Mouse (Mus musculus) MEL (cell line): Measurements from ENCODE around the gene Gm21985. TPM values are rescaled to one million over a fixed set of nuclear protein-coding genes. Genes with fewer than 3 reads are reported as not detected.

Experiments used
- DNase-seq: peaks from one replicate; pipeline ENCODE4 v3.0.0; 2011; ENCODE audit warnings: low read depth, low spot score
- H3K27ac ChIP-seq: 2 replicates; pipeline ENCODE4 v1.5.1; 2012; ENCODE audit warnings: low read depth, mild to moderate bottlenecking, control low read depth, low read length, moderate library complexity; ENCODE audit not compliant: control insufficient read depth
- H3K27me3 ChIP-seq, 2 experiments: fragments of 150-350 bp in 1 of 2; sonication (generic) in 1 of 2; 2 replicates each; pipeline ENCODE4 v1.6.1; 2012; ENCODE audit warnings: low read length in 2 of 2, mild to moderate bottlenecking in 2 of 2, improper control_type of control experiment in 1 of 2, moderate library complexity in 1 of 2; ENCODE audit not compliant: insufficient read depth in 2 of 2, control insufficient read depth in 1 of 2
- H3K36me3 ChIP-seq, 2 experiments: 2 replicates each; pipeline ENCODE4 v1.6.1; 2012 to 2014; ENCODE audit warnings: low read length in 2 of 2, improper control_type of control experiment in 1 of 2, inconsistent platforms in 1 of 2, mild to moderate bottlenecking in 1 of 2; ENCODE audit not compliant: insufficient read depth in 2 of 2, control insufficient read depth in 1 of 2
- H3K4me1 ChIP-seq, 2 experiments: fragments of 150-350 bp in 1 of 2; sonication (generic) in 1 of 2; 2 replicates each; pipeline ENCODE4 v1.6.1; 2012; ENCODE audit warnings: low read length in 2 of 2, improper control_type of control experiment in 1 of 2, mild to moderate bottlenecking in 1 of 2; ENCODE audit not compliant: insufficient read depth in 2 of 2, control insufficient read depth in 1 of 2
- H3K4me3 ChIP-seq, 2 experiments: fragments of 150-350 bp in 1 of 2; sonication (generic) in 1 of 2; 2 replicates each; pipeline ENCODE4 v1.5.1; 2012; ENCODE audit warnings: low read depth in 2 of 2, low read length in 2 of 2, mild to moderate bottlenecking in 2 of 2, moderate library complexity in 2 of 2, control low read depth in 1 of 2, improper control_type of control experiment in 1 of 2; ENCODE audit not compliant: control insufficient read depth in 1 of 2, insufficient read depth in 1 of 2
- H3K79me2 ChIP-seq: 2 replicates; pipeline ENCODE4 v1.6.1; 2012; ENCODE audit warnings: mild to moderate bottlenecking, low read length, moderate library complexity; ENCODE audit not compliant: control insufficient read depth, poor library complexity, insufficient read depth
- H3K9ac ChIP-seq: 2 replicates; pipeline ENCODE4 v1.6.1; 2012; ENCODE audit warnings: low read depth, mild to moderate bottlenecking, control low read depth, low read length, moderate library complexity; ENCODE audit not compliant: control insufficient read depth, poor library complexity, severe bottlenecking
- H3K9me3 ChIP-seq: fragments of 150-350 bp; sonication (generic); replicated peaks from 2 replicates; pipeline ENCODE4 v1.6.1; 2012; ENCODE audit warnings: mild to moderate bottlenecking, low read length, improper control_type of control experiment, moderate library complexity; ENCODE audit not compliant: insufficient read depth
- BHLHE40 ChIP-seq: IDR thresholded peaks from 2 replicates; pipeline ENCODE4 v1.6.1; 2012; ENCODE audit warnings: low read depth, mild to moderate bottlenecking, inconsistent platforms, low read length, improper control_type of control experiment, borderline replicate concordance
- CHD1 ChIP-seq: IDR thresholded peaks from 2 replicates; pipeline ENCODE4 v1.6.1; 2012; ENCODE audit warnings: low read depth, mild to moderate bottlenecking, inconsistent platforms, low read length, improper control_type of control experiment
- CHD2 ChIP-seq: IDR thresholded peaks from 2 replicates; pipeline ENCODE4 v1.6.1; 2011; ENCODE audit warnings: low read length, improper control_type of control experiment
- CTCF ChIP-seq, 3 experiments: IDR thresholded peaks in 2 of 3; conservative IDR thresholded peaks in 1 of 3; 2 replicates each; pipeline ENCODE4 v1.5.1; 2011 to 2012; ENCODE audit warnings: low read length in 3 of 3, low read depth in 2 of 3, mild to moderate bottlenecking in 2 of 3, improper control_type of control experiment in 1 of 3, inconsistent platforms in 1 of 3, mixed read lengths in 1 of 3, moderate library complexity in 1 of 3; ENCODE audit not compliant: control insufficient read depth in 1 of 3, insufficient read depth in 1 of 3, poor library complexity in 1 of 3, severe bottlenecking in 1 of 3
- ELF1 ChIP-seq: IDR thresholded peaks from 2 replicates; pipeline ENCODE4 v1.6.1; 2014; ENCODE audit warnings: low read depth, mild to moderate bottlenecking, inconsistent platforms, low read length, improper control_type of control experiment, moderate library complexity
- EP300 ChIP-seq, 2 experiments: IDR thresholded peaks; 2 replicates each; pipeline ENCODE4 v1.6.1; 2011; ENCODE audit warnings: improper control_type of control experiment in 2 of 2, low read length in 2 of 2, low read depth in 1 of 2, mild to moderate bottlenecking in 1 of 2
- ETS1 ChIP-seq: IDR thresholded peaks from 2 replicates; pipeline ENCODE4 v1.6.1; 2012; ENCODE audit warnings: low read depth, mild to moderate bottlenecking, inconsistent platforms, low read length, improper control_type of control experiment, moderate library complexity
- HCFC1 ChIP-seq: IDR thresholded peaks from 2 replicates; pipeline ENCODE4 v1.6.1; 2012; ENCODE audit warnings: low read depth, mild to moderate bottlenecking, inconsistent platforms, low read length, improper control_type of control experiment, moderate library complexity
- JUND ChIP-seq: IDR thresholded peaks from 2 replicates; pipeline ENCODE4 v1.6.1; 2011; ENCODE audit warnings: low read depth, mild to moderate bottlenecking, improper control_type of control experiment, low read length
- KAT2A ChIP-seq: conservative IDR thresholded peaks from 2 replicates; pipeline ENCODE4 v1.6.1; 2012; ENCODE audit warnings: low read depth, low read length, improper control_type of control experiment, inconsistent platforms
- MAFK ChIP-seq: IDR thresholded peaks from 2 replicates; pipeline ENCODE4 v1.6.1; 2011; ENCODE audit warnings: low read depth, mild to moderate bottlenecking, low read length, improper control_type of control experiment, borderline replicate concordance
- MAX ChIP-seq: IDR thresholded peaks from 2 replicates; pipeline ENCODE4 v1.6.1; 2011; ENCODE audit warnings: low read length, improper control_type of control experiment
- MYB ChIP-seq: IDR thresholded peaks from 2 replicates; pipeline ENCODE4 v1.6.1; 2011; ENCODE audit warnings: mild to moderate bottlenecking, low read depth, low read length, improper control_type of control experiment
- MYC ChIP-seq: IDR thresholded peaks from 2 replicates; pipeline ENCODE4 v1.6.1; 2011; ENCODE audit warnings: low read depth, mild to moderate bottlenecking, low read length, improper control_type of control experiment, moderate library complexity
- NELFE ChIP-seq: IDR thresholded peaks from 2 replicates; pipeline ENCODE4 v1.6.1; 2011; ENCODE audit warnings: low read depth, low read length, improper control_type of control experiment
- NRF1 ChIP-seq: IDR thresholded peaks from 2 replicates; pipeline ENCODE4 v1.6.1; 2014; ENCODE audit warnings: low read depth, mild to moderate bottlenecking, inconsistent platforms, low read length, improper control_type of control experiment, moderate library complexity; ENCODE audit not compliant: poor library complexity, insufficient read depth, severe bottlenecking
- POLR2AphosphoS2 ChIP-seq: IDR thresholded peaks from 2 replicates; pipeline ENCODE4 v1.6.1; 2011; ENCODE audit warnings: low read length, improper control_type of control experiment
- POLR2AphosphoS5 ChIP-seq: IDR thresholded peaks from 2 replicates; pipeline ENCODE4 v1.6.1; 2012; ENCODE audit warnings: low read depth, borderline replicate concordance, mild to moderate bottlenecking, inconsistent platforms, low read length, moderate library complexity, mixed read lengths
- RAD21 ChIP-seq: IDR thresholded peaks from 2 replicates; pipeline ENCODE4 v1.6.1; 2011; ENCODE audit warnings: mild to moderate bottlenecking, low read depth, low read length, improper control_type of control experiment
- RCOR1 ChIP-seq: IDR thresholded peaks from 2 replicates; pipeline ENCODE4 v1.6.1; 2012; ENCODE audit warnings: low read depth, mild to moderate bottlenecking, inconsistent platforms, low read length, improper control_type of control experiment
- SIN3A ChIP-seq: IDR thresholded peaks from 2 replicates; pipeline ENCODE4 v1.6.1; 2012; ENCODE audit warnings: low read length, improper control_type of control experiment, inconsistent platforms
- TAL1 ChIP-seq: IDR thresholded peaks from 2 replicates; pipeline ENCODE4 v1.6.1; 2012; ENCODE audit warnings: mild to moderate bottlenecking, inconsistent platforms, low read length, moderate library complexity, mixed read lengths
- TBP ChIP-seq: IDR thresholded peaks from 2 replicates; pipeline ENCODE4 v1.8.0; 2011; ENCODE audit warnings: low read depth, low read length, improper control_type of control experiment
- TCF12 ChIP-seq: IDR thresholded peaks from 2 replicates; pipeline ENCODE4 v1.6.1; 2014; ENCODE audit warnings: low read depth, mild to moderate bottlenecking, inconsistent platforms, low read length, improper control_type of control experiment, moderate library complexity
- UBTF ChIP-seq: IDR thresholded peaks from 2 replicates; pipeline ENCODE4 v1.6.1; 2012; ENCODE audit warnings: low read depth, mild to moderate bottlenecking, inconsistent platforms, low read length, improper control_type of control experiment, moderate library complexity, borderline replicate concordance; ENCODE audit not compliant: insufficient read depth
- ZC3H11A ChIP-seq: IDR thresholded peaks from 2 replicates; pipeline ENCODE4 v1.6.1; 2012; ENCODE audit warnings: low read depth, mild to moderate bottlenecking, inconsistent platforms, low read length, improper control_type of control experiment
- ZKSCAN1 ChIP-seq: IDR thresholded peaks from 2 replicates; pipeline ENCODE4 v1.6.1; 2012; ENCODE audit warnings: low read depth, mild to moderate bottlenecking, inconsistent platforms, low read length, improper control_type of control experiment, moderate library complexity
- ZMIZ1 ChIP-seq: IDR thresholded peaks from 2 replicates; pipeline ENCODE4 v1.6.1; 2012; ENCODE audit warnings: low read depth, mild to moderate bottlenecking, inconsistent platforms, low read length, improper control_type of control experiment, moderate library complexity
- ZNF384 ChIP-seq: IDR thresholded peaks from 2 replicates; pipeline ENCODE4 v1.6.1; 2012; ENCODE audit warnings: low read depth, mild to moderate bottlenecking, inconsistent platforms, low read length, improper control_type of control experiment
- polyA plus RNA-seq, 2 experiments: library from polyadenylated mRNA; stranded (reverse) in 1 of 2; unstranded in 1 of 2; fragments of >175 nt in 1 of 2; fragments of >200 nt in 1 of 2; gene quantifications; 2 replicates each; pipeline versions ENCODE4 v1.2.1 to v1.2.4; 2012; ENCODE audit warnings: low replicate concordance in 2 of 2, low read depth in 1 of 2; ENCODE audit not compliant: insufficient read length in 2 of 2, insufficient read depth in 1 of 2, missing spikeins in 1 of 2
- total RNA-seq: library from RNA; depleted of rRNA; stranded (reverse); fragments of 300-350 nt; gene quantifications from 2 replicates; pipeline ENCODE4 v1.2.3, GENCODE M21; 2012

Gm21985 gene
- total and polyA plus RNA-seq, 3 experiments = 0.04 TPM; not detected in 2

DNA sequence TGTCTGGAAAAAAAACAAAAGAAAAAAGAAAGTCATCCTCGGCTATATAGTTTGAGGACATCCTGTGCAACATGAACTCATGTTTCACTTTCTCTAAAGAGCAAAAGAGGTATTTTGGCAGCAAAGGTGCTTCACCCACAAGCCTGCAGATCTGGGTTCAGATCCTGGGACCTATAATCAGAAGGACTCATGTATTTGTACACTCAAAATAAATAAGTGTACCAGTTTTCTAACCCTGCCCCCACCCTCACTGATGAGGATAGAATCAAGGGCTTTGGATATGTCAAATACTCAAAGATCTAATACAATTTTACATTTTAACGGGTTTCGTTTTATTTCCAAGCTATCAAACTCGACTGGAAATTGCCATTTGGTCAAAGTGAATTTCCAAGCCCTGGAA, 1.8 kb upstream of the Gm21985 start:
- Histone ChIP-seq H3K79me2 (peaks cover 35% of the 10 kb centered on the region), H3K9ac (no peak overlapping the region; the same call in 1 of the 2 replicates), H3K36me3 (peaks cover 3 to 22% of the 10 kb centered on the region in 2 experiments; a peak in 3 of 4 replicates), H3K4me3 (no peak overlapping the region), H3K27ac (no peak overlapping the region), H3K4me1 (peaks cover 10 to 14% of the 10 kb centered on the region in 2 experiments), H3K9me3 (no peaks in the 10 kb centered on the region), H3K27me3 (no peaks in the 10 kb centered on the region)
- TF ChIP-seq ZNF384 = 0 out of 2 replicates have a peak, but pooled peaks have one; percentile 12
- no peak for TF ChIP-seq NELFE
- DNase-seq = no peak

DNA sequence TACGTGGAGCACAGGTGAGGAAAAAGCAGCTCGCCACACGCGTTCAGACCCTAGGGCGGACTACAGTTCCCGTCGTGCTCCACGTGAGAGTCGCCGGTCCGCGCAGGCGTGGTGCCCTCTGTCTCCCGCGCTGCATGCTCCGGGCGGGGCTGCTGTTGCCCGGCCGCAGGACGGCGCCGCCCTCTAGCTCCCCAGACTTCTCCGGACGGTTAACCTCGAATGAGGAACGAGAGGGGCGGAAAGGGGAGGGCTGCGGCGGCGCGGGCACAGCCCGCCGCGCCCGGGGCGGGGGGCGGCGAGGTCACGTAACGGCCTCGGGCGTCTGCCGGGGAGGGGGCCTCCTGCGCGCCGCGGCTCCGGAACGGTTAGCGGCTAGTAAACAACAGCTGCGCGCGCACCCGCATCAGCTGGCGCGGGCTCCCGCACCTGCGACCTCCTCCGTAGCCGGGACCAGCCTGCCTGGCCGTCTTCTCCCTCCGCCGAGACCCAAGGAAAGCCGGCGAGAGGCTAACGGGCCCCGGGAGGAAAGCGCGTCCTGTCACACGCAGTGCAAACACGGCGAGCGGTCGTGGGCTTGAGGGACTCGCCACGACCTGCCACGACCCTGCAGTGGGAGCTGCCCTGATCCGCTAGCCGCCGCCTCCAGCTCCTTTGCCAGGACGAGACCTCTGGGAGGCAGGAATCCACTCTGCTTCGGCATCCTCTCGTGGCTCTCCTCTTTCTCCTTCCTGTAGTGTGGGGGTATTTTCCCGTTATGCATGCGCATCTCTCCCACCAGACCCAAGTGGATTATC, 469 bp upstream of the Gm21985 start, which contains the start of gene Slc12a6:
Gene Slc12a6, plus strand, starts transcription at position 378 of the 794 bp plus-strand sequence.
- Histone ChIP-seq H3K27ac (peak within 1 kb of the TSS; percentile 92), H3K36me3 (peaks cover 3 to 30% of the 10 kb centered on the region in 2 experiments; a peak in 3 of 4 replicates), H3K27me3 (no peaks in the 10 kb centered on the region), H3K9me3 (no peaks in the 10 kb centered on the region), H3K79me2 (peaks cover 38% of the 10 kb centered on the region), H3K4me3 (peak within 1 kb of the TSS; percentile 66 to 75), H3K4me1 (peaks cover 19% of the 10 kb centered on the region in 2 experiments), H3K9ac (peak within 1 kb of the TSS; percentile 75)
- peak; percentile 98 for DNase-seq
- TF ChIP-seq POLR2AphosphoS5 (no peak), ETS1 (peak; percentile 89), MYC (peak; percentile 94), KAT2A (peak; percentile 86; the same call in 1 of the 2 replicates), MAX (peak; percentile 86), TCF12 (peak; percentile 70; the same call in 1 of the 2 replicates), RAD21 (no peak), ZC3H11A (no peak), ZMIZ1 (peak; percentile 79; the same call in 1 of the 2 replicates), CHD2 (no peak), JUND (no peak), HCFC1 (peak; percentile 99), CHD1 (no peak), RCOR1 (peak; percentile 21; the same call in 1 of the 2 replicates), ZNF384 (no peak), EP300 (IDR thresholded peaks at IDR 0.05; ENCODE audit: low read depth in 1 of 2, low read length in 2 of 2) (peak in 1 of 2 experiments; percentile 66; a peak in 2 of 4 replicates), BHLHE40 (no peak; the same call in 1 of the 2 replicates), MYB (peak; percentile 82), ZKSCAN1 (no peak), NRF1 (peak; percentile 89), NELFE (peak; percentile 68), CTCF (IDR thresholded peaks at IDR 0.05 in 2 of 3, conservative IDR thresholded peaks at IDR 0.05 in 1 of 3; ENCODE audit: control insufficient read depth in 1 of 3, insufficient read depth in 1 of 3, low read depth in 2 of 3, low read length in 3 of 3, poor library complexity in 1 of 3, severe bottlenecking in 1 of 3) (peak in 1 of 3 experiments; percentile 21; a peak in 2 of 6 replicates), UBTF (peak; percentile 87; the same call in 1 of the 2 replicates), SIN3A (peak; percentile 78), POLR2AphosphoS2 (peak; percentile 96), MAFK (no peak), ELF1 (peak; percentile 77), TBP (0 out of 2 replicates have a peak, but pooled peaks have one; percentile 7), TAL1 (no peak)
